Mouse (Mus musculus) cerebellum, adult 9-10 months (tissue): ENCODE results near the gene Pstpip1.

Source experiments
- DNase-seq: peaks from one replicate; pipeline ENCODE4 v3.0.0; 2022

The Pstpip1 gene

GRCm38 (mm10) chr9:56152482-56153007, 62.8 kb downstream of the Pstpip1 start:
- DNase-seq: no peak

DNA sequence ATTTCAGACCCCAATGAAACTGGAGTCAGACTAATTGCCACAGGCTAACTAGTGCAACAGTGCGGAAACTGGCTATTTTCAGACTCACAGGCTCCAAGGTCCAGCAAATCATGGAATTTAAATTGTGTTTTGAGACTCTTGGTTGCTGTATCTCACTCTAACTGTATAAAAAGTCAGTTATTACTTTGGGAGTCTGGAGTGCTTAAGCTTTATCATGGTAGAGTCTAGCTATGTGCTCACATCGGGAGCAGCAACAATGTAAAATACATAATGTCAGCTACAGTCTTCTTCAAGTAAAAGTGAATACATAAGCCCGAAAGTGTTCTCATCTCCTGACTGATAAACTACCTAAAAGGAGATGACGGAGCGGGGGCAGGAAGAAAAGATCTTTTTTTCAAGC, 64.8 kb downstream of the Pstpip1 start:
- no peak for DNase-seq

DNA sequence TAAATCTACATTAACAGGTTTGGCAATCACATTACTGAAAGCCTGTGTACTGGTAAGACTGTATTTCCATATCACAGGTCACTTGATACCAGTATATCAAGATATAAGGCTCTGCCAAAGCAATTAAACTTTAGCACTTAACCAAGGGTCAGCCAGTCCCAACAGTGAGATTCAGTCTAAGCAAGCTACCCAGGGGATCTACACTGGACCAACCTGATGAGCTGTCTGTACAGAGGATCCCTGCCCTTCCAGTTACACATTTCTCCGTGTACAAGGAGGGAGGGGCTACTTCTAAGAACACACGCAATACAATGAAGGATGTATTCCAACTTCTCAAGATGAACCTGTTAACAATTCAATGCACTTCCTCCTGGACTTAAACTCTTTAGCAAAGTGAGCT, 68.3 kb downstream of the Pstpip1 start:
- DNase-seq: no peak

GRCm38 (mm10) chr9:56159456-56159855, 69.7 kb downstream of the Pstpip1 start:
- no peak for DNase-seq

GRCm38 (mm10) chr9:56160341-56161141, 70.8 kb downstream of the Pstpip1 start:
- DNase-seq: peak; percentile 87

DNA sequence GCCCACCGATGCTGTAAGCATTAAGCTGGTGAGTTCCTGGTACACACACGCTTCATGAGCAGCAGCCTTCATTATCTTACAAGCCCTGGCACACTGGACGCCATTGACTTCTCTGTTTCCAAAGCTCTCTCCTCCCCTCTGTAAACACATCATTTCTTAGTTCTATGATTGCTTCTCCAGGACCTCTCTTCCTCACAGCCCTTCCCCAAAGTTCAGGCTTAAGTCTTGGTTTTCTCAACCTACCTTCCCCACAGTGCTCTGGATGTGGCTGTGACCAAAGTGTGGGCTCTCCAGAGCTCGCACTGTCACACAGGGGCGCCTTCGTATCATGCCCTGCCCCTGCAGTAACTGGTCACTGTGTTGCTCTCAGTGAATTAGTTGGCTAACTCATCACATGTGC, 75.6 kb downstream of the Pstpip1 start, which contains the start of gene Tspan3:
TSS of gene Tspan3 (minus strand) at position 101 of the 400 bp plus-strand sequence.
- DNase-seq: no peak

- no peak for DNase-seq
These were observed 76.4 kb downstream of the Pstpip1 start for GRCm38 (mm10) chr9:56166161-56166560.

DNA sequence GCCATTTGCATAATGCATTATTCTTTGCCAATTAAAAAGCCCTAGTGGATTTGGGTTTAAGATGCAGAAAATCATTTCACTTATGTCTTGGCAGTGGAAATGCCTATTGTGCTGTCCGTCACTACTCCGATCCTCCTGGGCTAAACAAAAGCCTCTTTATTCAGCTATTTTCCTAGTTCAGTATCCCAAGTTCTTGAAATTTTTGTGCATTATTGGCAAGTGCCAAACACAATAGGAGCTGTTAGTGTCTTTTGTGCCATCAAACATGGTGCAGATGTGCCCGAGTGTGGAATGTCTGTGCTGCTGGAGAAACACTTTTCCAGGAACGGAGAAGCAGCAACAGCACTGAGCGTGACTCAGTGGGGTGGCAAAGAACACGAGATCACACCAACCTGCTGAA, 77.9 kb downstream of the Pstpip1 start:
- no peak for DNase-seq

GRCm38 (mm10) chr9:56175316-56175715, 85.6 kb downstream of the Pstpip1 start:
- no peak for DNase-seq

DNA sequence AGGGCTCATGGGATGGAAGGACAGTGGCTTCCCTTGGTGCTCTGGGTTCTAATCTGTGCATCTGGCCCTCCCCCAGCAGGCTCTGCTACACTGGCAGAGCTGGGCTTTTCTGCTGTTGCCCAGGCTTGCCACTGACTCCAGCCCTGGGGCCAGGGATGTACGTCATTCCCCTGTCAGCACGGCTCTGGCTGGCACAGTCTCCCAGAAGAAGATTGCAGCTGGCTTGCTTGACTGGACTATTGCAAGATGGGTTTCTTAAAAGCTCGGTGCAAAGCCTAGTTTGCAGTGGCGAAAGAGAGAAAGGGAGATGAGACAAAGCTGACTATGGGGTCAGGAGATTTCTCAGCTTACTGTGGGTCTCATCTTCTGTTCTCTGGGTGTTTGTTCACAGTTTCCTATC, 87.6 kb downstream of the Pstpip1 start:
- DNase-seq: no peak
